Mouse (Mus musculus) adrenal gland, adult 2 months (tissue): ENCODE data around the gene Gm26727. TPM values are rescaled to one million over a fixed set of nuclear protein-coding genes. Genes with fewer than 3 reads are reported as not detected.
"Not testable (repeated sequence)": the region's sequence is repeated elsewhere in the genome, so short reads cannot be mapped to it uniquely, and the experiment has no call there.

Experiments
- DNase-seq: peaks from one replicate; pipeline ENCODE4 v3.0.0; 2021
- long read RNA-seq: library from polyadenylated mRNA; stranded (forward); transcript quantifications from one replicate; pipeline ENCODE4 v2.0.0, GENCODE M21; 2021
- polyA plus RNA-seq: library from polyadenylated mRNA; depleted of rRNA; stranded (reverse); fragments of >200 nt; gene quantifications from 2 replicates; pipeline ENCODE4 v1.2.3, GENCODE M21; 2012; rRNA removed
- total RNA-seq, 2 experiments: library from RNA; stranded (reverse); gene quantifications; 2 replicates each; pipeline ENCODE4 v1.2.3; 2021

Gm26727 gene
- not detected for total RNA-seq
- not detected in 2 replicates for polyA plus RNA-seq
- long read RNA-seq, result 0 reads

GRCm38 (mm10) chr2:67433081-67433480 lies at the start of gene Gm26727:
Gene Gm26727, minus strand, starts transcription at chr2:67433181.
- no peak for DNase-seq

GRCm38 (mm10) chr2:67481051-67481450 lies 48.1 kb upstream of the Gm26727 start:
- no peak for DNase-seq

- DNase-seq, result peak; percentile 8
Observed at GRCm38 (mm10) chr2:67477753-67478152, 44.8 kb upstream of the Gm26727 start.

- not testable (repeated sequence) for DNase-seq
Observed at GRCm38 (mm10) chr2:67470030-67470429, 37.0 kb upstream of the Gm26727 start.

- no peak for DNase-seq
Observed at GRCm38 (mm10) chr2:67467036-67467435, 34.1 kb upstream of the Gm26727 start.

- DNase-seq, result no peak
Observed at GRCm38 (mm10) chr2:67460857-67461256, 27.9 kb upstream of the Gm26727 start.

GRCm38 (mm10) chr2:67447206-67447605 lies 14.2 kb upstream of the Gm26727 start:
- no peak for DNase-seq

GRCm38 (mm10) chr2:67446772-67447171 lies 13.8 kb upstream of the Gm26727 start:
- no peak for DNase-seq

GRCm38 (mm10) chr2:67445780-67446179 lies 12.8 kb upstream of the Gm26727 start, which contains the start of gene Xirp2:
Gene Xirp2, plus strand, starts transcription at chr2:67446002.
- no peak for DNase-seq

- no peak for DNase-seq
Observed at GRCm38 (mm10) chr2:67438309-67438708, 5.3 kb upstream of the Gm26727 start.

- DNase-seq, result no peak
Observed at GRCm38 (mm10) chr2:67422799-67423198, 10.2 kb downstream of the Gm26727 start.

GRCm38 (mm10) chr2:67420853-67421252 lies 12.1 kb downstream of the Gm26727 start:
- no peak for DNase-seq

GRCm38 (mm10) chr2:67413425-67413824 lies 19.6 kb downstream of the Gm26727 start, which contains the start of gene Gm21830:
Gene Gm21830, plus strand, starts transcription at chr2:67413725.
- DNase-seq, result not testable (repeated sequence)

Other genes starting within 250 kb of the Gm26727 start
- gene Gm21830, start 19.5 kb downstream of the Gm26727 start, total RNA-seq, result not detected
- not detected in 2 replicates for gene Gm21830, start 19.5 kb downstream of the Gm26727 start, polyA plus RNA-seq
- gene Xirp2, start 12.8 kb upstream of the Gm26727 start, total RNA-seq, result not detected
- not detected in 2 replicates for gene Xirp2, start 12.8 kb upstream of the Gm26727 start, polyA plus RNA-seq
- 1 to 10 TPM; 4.0 to 4.1 TPM for gene B3galt1, start 132.7 kb upstream of the Gm26727 start, total RNA-seq
- 0.18 and 0.19 TPM in 2 replicates for gene B3galt1, start 132.7 kb upstream of the Gm26727 start, polyA plus RNA-seq